Mouse (Mus musculus) frontal cortex, postnatal 36 days (tissue): ENCODE results near the gene Teddm1b.
A peak's percentile ranks its signal among the peaks of the same experiment; 100 is the strongest.
"Not testable (repeated sequence)": the region's sequence is repeated elsewhere in the genome, so short reads cannot be mapped to it uniquely, and the experiment has no call there.

Source experiments
- DNase-seq, 2 experiments: peaks; one replicate each; pipeline ENCODE4 v3.0.0; 2022; ENCODE audit warnings: low spot score in 2 of 2

The Teddm1b gene

GRCm38 (mm10) chr1:153874045-153874444 lies at the start of gene Teddm1b:
Gene Teddm1b, plus strand, starts transcription at chr1:153874345.
- DNase-seq = no peak

GRCm38 (mm10) chr1:153830746-153831145 lies 43.4 kb upstream of the Teddm1b start:
- no peak for DNase-seq

DNA sequence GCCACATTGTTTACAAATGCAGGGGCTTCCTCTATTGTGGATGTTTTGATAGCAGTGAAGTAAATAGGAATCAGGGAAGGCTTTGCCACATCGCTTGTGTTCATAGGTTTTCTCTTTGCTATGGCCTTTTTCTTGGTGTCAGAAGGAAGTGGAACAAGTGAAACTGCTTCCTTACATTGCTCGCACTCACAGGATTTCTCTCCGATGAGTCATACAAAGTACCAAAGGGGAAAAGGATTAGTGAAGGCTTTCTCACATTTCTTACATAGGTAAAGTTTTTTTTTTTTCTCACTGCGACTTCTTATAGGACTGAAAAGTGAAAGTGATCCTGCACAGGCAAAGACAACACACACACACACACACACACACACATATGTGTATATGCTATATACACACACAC lies 38.1 kb upstream of the Teddm1b start:
- DNase-seq = no peak

DNA sequence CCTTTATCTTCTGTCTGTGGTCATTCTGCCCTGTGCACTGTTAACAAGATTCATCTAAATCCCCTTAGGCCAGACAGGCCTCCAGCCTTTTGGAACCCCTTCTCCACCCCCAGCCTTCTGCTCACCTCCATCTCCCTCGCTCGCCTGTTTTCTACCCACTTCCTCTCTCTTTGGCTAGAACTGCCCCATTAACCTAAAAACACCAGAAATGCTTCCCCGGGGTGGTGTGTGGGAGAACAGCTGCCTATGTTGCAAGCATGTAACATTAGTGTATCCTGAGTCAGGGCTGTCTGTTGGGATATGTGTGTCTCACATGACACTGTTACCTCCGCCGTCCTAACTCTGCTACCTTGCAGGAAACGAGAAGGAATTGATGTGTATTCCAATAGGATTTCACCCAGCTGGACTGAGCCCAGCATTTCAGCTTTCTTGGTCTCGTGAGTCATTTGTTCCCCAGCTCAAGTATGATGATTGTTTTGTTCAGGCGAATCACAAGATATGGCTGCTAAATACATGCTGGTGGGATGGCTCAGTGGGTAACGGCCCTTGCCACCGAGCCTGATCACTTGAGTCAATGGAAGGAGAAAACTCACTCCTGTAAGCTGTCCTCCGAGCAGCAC lies 31.9 kb upstream of the Teddm1b start:
- peak; percentile 5 to 8 for DNase-seq

GRCm38 (mm10) chr1:153844042-153844441 lies 30.1 kb upstream of the Teddm1b start, which contains the start of gene Rgsl1:
Gene Rgsl1, minus strand, starts transcription at chr1:153844142.
- DNase-seq = no peak

DNA sequence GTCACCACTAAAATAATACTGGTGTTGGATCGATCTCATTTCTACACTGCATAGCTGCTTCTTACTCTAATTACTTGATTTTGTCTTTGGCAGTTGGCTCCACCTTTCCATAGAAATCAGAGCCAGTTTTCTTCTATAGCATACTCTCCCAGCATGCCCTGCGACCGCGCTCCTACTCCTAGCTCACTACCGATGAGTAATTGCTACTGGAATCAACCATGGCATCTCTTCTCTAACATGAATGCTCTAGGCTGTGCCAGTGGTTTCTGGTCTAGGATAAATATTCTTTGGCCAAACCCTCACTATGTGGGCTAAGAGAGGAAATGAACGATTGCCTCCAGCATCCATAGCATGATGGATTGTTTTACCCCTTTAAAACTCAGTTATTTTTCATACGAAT lies 27.7 kb upstream of the Teddm1b start:
- no peak for DNase-seq

DNA sequence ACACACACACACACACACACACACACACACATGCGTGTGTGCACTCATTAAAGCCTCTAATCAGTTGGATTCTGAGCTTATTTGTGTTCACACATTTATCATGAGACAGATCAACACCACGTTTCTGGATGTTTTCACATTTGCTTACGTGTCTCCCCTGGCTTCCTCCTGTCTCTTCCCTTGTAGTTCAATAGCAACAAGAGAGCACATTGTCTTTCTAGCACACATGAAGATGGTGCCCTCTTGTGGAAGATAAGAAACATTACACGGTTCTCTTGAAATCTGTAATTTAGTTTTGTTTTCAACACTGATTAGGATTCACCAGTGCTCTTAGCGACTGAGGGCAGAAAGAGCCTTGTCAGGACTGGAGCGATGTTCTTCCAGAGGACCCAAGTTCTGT lies 27.3 kb upstream of the Teddm1b start:
- DNase-seq = peak in 1 of 2 experiments; percentile 7

GRCm38 (mm10) chr1:153852696-153853095 lies 21.4 kb upstream of the Teddm1b start:
- DNase-seq = not testable (repeated sequence)

DNA sequence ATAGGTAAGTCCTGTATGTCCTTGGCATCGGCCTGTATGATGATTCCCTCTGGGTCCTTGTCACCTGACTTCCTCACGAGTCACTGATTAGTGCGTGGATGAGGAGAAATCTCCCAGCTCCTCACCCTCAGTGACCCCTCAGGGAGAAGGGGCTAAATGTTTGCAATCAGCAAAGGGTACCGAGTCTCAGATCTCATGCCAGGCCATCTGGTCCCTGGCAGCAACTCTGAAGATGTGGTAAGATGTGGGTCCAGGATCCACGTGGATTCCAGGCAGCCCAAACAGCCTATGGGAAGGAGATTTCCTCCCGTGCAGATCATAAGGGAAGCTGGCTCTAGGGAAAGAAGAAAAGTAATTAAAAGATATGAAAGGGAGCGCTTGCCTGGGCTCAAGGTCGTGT lies 18.2 kb upstream of the Teddm1b start:
- no peak for DNase-seq

GRCm38 (mm10) chr1:153880391-153880790 lies 6.2 kb downstream of the Teddm1b start:
- not testable (repeated sequence) for DNase-seq

DNA sequence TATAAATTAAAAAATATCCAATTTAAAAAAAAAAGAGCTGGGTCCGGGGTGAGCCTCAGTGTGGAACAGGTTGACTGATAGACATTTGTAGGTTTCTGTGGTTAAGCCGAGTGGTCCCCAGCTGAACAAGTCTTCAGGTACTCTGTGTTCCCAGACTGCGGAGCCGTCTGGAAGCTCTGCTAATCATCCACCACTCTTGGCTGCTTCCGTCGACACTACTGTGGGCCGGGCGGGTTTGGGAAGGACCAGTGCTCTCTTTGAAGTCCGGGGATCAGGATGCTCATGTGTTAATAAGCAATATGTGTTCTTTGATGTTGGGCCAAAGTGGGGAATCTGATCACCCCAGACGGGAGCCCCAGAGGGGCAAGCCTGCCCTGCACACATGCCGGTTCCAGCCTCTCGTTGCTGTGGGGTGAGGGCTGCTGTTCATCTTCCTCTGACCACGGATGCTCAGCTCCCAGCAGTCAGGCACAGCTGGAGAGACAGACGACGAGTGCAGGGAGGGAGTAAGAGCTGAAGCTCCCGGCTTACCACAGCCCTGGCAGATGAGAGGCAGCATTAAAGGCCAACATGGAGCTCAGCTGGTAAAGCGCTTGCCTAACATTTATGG lies 12.0 kb downstream of the Teddm1b start:
- no peak for DNase-seq

DNA sequence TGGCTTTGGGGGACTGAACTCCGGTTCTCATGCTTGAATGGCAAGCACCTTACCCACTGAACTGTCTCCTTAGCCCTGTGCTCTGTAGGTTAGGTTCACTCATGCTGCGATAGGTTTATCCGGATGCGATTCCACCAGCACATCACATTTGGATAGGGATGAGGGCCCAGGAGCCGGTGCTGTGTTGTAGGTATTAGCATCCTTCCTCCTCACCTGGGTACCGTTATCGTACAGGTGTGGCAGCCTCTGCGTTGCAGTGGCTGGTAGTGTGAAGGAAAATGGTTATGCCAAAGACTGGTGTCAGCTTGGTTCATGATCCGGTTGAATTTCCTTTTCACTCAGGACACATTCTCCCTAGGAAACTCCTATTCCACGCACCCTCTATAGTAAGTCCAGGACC lies 16.0 kb downstream of the Teddm1b start:
- no peak for DNase-seq

- no peak for DNase-seq
Observed at GRCm38 (mm10) chr1:153891442-153891841, 17.3 kb downstream of the Teddm1b start, which contains the start of gene Teddm1a. Gene Teddm1a, plus strand, starts transcription at chr1:153891742.

DNA sequence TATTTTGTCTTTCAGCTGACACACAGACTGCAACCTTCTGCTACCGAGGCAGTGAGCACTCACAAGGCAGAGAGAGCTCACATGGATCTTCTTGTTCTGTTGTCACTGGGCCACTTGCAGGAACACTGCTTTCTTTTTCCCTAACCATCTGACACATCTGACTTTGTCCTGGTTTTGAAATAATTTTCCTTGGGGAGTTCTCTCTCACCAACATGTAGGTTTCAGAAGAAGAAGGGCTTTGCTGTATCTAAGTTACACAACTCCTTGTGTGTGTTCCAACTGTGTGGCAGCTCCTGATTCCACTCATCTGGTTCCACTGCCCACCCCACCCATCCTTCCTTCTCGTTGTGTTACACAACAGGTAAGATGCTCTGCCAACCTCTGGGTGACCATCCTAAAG lies 19.6 kb downstream of the Teddm1b start:
- DNase-seq = no peak

GRCm38 (mm10) chr1:153894201-153894893 lies 20.2 kb downstream of the Teddm1b start:
- DNase-seq = no peak

- peak; percentile 73 to 89 for DNase-seq
Observed at GRCm38 (mm10) chr1:153894979-153895378, 20.8 kb downstream of the Teddm1b start.

- no peak for DNase-seq
Observed at GRCm38 (mm10) chr1:153897196-153897595, 23.1 kb downstream of the Teddm1b start.

DNA sequence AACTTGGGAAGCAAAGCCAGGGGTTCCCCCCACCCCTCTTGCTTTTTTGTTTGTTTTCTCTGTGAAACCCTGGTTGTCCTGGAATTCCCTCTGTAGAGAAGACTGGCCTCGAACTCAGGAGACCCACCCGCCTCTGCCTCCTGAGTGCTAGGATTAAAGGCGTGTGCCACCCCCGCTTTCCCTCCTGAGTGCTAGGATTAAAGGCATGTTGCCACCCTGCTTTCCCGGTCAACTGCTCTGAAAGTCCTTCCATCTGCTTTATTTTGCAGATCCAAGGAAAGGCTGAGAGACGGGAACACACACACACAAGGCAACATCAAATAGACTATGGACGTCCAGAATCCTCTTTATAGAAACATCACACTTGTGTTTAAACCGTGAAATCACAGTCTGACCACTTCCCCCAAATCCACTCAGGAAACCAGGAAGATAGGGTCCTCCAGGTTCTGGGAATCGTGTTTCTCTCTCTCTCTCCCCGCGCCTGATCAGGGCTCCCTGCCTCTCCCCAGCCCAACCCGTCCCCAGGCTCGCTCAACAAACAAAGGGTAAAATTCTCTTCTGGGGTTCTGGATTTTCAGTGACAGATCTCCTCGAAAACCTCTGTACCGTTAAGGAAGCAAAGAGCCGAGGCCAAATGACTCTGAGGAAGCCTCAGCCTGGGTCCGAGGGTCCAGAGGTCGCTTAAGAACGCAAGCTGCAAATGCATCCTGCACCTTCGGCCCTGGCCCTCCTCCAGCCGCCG lies 25.0 kb downstream of the Teddm1b start:
- no peak for DNase-seq

GRCm38 (mm10) chr1:153899731-153900380 lies 25.7 kb downstream of the Teddm1b start, which contains the start of the genes Glul and Teddm2:
Gene Glul, plus strand, starts transcription at chr1:153899944.
Gene Teddm2, minus strand, starts transcription at chr1:153900228.
- DNase-seq = peak; percentile 92 to 94

DNA sequence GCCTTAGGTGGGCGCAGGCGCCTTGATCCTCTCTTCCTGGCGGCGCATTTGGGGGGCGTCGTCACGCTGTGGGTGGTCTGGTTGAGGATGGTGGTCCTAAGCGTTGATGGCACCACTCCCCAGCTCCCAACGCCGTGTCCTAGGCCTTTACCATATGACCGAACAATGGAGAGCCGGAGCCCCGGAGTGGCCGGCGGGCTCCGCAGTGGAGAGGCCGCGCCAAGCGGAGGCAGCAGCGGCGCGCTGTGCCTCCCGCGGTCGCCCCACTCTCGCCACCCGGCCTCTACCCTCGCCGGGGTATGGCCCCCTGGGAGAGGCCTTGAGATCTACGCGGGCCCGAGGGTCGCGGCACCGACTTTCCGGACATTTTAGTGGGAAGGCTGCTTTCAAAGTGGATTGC lies 26.2 kb downstream of the Teddm1b start:
- DNase-seq = peak in 1 of 2 experiments; percentile 48
